Mouse (Mus musculus) spleen, adult 2 months (tissue): Measurements from ENCODE around the gene Trhde.

Source experiments
- CTCF ChIP-seq: fragments of 200-500 bp; IDR thresholded peaks from 2 replicates; pipeline ENCODE4 v1.5.1; 2011; ENCODE audit warnings: mild to moderate bottlenecking, inconsistent platforms; ENCODE audit not compliant: insufficient read depth, insufficient read length, insufficient replicate concordance; ENCODE audit errors: extremely low read depth
- POLR2A ChIP-seq: fragments of 200-500 bp; IDR thresholded peaks from 2 replicates; pipeline ENCODE4 v1.6.1; 2011; ENCODE audit warnings: low read depth, low read length, inconsistent platforms

DNA sequence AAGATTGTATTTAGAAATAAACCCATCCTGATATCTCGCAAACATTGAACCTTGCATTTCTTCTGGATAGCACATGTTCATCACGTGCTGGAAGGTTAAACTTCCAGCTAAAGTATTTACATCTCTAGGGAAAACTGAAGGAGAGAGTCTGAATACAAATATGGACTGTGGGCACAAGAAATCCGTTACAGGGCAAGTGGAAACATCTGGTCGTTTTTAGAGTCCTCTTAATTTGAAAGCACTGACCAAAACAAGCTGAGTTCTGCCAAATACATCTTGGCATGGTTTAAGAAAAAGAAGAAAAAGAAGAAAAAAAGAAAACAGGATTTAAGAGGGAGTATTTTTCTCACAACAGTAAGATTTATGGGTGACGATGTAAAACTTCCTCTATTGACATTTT, 3.9 kb downstream of the Trhde start:
- no peak for TF ChIP-seq POLR2A
- TF ChIP-seq CTCF: no peak
